Mouse (Mus musculus): Measurements from ENCODE around the gene Chek1.

The Chek1 gene

DNA sequence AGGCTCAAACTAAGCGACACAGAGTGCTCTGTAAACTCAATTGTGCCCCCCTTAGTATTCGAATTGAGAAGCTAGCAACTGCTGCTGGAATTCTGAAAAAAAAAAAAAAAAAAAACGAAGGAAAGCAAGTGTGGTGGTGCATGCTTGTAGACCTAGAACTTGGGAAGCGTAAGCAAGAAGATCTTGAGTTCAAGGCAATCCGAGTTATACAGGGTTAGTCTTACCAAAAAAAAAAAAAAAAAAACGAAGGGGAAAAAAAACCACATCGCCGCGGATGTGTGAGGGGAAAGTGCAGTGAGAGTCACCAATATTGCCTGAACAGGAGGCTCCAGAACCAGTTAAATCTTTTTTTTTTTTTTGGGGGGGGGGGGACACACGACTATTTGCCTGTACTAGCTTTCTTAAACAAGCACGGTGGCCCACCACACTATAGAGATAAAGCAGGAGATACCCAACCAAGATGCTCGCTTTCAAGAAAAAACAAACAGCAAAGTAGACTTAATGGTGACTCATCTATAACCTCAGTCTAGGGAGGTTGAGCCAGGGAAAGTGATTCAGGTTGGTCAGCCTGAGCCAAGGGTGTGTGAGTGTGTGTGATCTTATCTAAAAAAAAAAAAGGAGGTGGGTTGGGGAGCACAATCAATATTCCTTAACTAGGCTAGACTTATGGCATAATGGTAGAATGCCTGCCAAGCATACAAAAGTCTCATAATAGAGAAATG, at the start of gene Chek1:
Gene Chek1, minus strand, starts transcription at position 32 of the 722 bp plus-strand sequence.
- no peak for DNase-seq (ENCODE audit: low spot score)

DNA sequence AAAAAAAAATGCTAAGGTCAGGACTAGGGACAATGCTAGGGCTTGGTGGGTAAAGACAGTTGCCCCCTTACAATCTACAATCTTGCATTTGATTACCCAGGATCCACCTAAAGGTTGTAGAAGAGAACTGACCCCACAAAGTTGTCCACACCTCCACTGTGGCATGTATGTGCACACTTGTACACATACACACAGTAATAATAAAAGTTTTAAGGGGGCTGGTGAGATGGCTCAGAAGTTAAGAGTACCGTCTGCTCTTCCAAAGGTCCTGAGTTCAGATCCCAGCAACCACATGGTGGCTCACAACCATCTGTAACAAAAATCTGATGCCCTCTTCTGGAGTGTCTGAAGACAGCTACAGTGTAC, 42.2 kb upstream of the Chek1 start:
- no peak for DNase-seq (ENCODE audit: low spot score)

DNA sequence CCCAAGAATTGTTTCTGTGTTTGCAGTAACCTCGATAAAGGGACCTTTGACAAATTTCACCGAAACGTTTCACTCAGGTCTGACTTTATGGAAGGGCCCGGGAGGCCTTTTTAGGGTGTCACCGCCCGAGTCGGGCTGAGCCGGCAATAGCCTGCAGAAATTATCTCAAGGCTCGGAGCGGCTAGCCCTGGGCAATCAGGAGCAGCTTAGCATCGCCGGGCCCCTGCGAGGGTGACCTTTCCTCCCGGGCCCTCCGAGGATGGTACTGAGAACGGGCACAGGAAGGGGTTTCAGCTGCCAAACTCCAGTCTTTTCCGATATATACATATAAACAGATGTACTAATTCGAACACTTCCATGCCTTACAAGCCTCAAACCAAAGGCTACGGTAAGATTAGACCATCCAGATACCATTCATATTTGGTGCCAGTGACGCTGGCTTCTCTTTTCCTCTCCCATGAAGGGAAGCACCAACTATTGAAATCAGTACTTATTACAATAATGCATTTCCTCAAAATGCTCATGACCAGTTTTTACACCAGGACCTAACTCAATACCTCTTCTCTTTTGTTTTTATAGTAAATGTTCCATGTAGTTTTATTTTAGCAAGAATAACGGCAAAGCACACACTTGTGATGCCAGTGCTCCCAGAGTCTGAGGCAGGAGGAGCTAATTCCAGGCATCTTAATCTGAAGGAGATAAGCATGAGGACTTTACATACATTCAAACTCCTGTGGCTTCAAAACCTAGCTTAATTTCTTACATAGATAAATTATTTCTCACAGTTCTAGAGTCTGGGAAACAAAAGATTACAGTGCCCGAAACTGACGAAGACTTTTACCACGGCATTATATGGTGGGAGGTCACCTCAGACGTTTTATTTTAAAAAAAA, 41.5 kb upstream of the Chek1 start:
- DNase-seq (ENCODE audit: low spot score), result peak; percentile 19

DNA sequence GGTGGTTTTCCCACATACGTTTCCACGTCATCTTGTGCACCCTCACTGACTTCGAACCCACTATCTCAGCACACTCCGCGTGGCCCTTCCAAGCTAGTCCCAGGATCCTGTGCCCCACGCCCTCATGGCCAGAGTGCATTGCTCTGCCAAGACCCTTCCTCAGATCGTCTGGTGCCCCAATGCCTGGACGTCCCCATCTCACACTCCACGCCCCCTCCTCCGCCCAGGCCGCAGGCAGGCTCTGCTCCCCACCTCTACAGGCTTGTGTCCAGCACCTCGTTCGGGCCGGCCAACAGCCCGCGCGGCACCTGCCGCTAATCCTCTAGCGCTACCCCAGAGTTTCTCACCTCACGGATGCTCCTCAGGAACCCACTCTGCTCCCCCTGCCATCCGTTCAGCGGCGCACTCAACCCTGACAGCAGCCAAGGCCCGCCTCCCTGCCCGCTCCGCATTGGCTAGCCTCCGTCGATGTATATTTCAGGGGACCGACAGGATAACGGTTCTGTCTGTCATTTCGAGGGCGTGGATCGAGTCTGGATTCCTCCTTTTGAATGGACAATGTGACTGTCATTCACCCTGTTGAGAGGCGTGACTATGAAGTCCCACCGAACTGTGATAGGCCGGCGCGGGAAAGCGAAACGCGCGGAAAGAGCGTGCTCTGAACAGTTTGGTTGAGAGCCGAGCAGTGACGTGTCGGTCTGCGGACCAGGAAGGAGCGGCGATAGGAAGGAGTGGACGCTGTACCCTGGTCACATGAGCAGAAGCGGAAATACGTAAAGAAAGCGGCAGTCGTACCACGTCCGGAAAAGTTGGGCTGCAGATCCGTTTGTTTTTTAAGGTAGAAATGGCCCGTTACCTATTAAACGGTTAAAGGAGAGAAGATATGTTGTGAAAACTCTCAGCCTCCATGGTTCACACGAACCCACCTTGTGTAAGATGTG, 40.6 kb upstream of the Chek1 start, which contains the start of gene Stt3a:
Gene Stt3a, minus strand, starts transcription at position 477 of the 941 bp plus-strand sequence.
- DNase-seq (ENCODE audit: low spot score), result peak; percentile 98

DNA sequence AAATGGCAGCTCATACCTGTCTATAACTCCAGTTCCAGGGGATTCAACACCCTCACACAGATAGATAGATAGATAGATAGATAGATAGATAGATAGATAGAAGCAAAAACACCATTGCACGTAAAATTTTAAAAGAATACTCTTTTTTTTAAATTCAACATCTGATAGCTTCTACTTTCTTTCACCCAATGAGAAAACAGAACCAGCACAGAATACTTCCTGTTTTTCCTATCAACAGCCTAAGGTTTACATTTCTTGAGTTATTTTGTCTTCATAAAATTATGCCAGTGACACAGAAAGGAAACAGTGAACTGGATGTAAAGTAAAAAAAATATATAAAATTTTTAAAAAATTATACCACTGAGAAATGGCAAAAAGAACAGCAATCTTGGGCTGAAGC, 37.5 kb upstream of the Chek1 start:
- no peak for DNase-seq (ENCODE audit: low spot score)

DNA sequence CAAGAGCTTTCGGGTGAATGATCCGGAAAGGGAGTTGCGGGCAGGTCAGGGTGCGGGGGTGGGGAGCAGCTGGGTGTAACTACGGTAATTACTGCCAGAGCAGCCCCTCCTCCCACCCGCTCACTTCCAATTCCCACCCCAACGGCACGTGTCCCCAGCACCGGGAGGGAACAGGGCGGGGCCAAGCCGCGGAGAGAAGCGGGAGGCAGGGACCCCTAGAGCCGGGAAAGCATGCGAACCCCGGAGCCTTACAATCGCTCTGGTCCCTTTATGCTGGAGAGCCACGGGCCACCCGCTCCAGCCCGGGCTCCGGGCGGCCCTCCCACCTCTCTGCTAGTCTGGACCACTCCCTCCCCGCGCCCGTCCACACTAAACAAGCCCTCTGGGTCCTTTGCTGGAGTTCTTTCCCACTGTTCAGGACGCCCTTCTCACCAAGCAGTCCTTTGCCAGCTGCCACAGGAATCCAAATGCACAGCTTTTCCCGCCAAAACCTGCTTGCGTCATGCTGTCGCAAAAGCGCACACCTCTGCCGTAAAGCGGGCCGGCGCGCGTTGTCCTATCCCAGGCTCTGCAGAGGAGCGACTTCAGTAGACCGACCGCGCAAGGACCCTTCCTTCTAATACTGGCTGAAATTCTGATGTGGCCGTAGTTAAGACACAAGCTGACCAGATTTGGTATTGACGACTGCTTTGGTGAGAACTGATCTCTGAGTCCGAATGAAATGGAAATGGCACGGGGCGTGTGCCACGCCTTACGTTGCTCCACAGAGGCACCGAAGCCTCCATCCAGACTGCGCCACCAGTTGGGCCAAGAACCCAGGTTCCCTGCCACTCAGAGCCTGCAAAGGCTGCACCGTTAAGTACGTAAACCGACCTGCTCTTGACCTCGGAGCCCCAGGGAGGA, 483 bp downstream of the Chek1 start:
- DNase-seq (ENCODE audit: low spot score), result peak; percentile 88

DNA sequence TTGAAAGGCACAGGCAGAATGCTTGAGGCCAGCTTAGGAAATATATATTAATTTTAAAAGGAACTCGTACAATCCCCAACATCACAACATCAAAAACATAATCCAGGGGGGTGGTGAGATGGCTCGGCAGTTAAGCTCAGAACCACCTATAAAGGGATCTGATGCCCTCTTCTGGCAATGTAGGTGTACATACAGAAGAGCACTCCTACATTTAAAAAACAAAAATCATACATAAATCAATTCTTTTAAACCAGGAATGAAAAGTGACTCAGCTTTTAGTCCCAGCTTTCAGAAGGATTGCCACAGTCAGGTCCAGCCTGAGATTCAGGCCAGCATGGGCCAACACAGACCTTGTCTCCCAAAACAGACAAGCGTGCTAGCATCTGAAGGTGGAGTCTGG, 10.2 kb downstream of the Chek1 start:
- no peak for DNase-seq (ENCODE audit: low spot score)

DNA sequence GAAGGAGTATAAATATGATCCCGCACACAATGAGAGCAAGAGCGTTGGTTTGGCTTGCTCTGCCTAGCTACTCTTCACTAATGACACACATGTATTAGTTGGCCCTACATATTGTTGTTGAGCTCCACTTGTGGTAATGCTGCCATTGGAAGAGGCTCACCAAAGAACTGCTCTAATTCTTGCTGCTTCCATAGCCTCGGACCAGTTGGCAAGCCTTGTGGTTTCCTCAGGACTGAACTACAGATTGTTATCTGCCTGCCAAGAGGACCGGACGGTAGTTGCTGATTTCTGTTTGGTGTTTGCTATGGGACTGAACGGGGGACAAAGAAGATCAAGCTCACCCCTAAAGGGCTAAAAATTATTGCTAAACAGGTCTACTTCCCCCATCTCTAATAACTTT, 19.6 kb downstream of the Chek1 start:
- no peak for DNase-seq (ENCODE audit: low spot score)

DNA sequence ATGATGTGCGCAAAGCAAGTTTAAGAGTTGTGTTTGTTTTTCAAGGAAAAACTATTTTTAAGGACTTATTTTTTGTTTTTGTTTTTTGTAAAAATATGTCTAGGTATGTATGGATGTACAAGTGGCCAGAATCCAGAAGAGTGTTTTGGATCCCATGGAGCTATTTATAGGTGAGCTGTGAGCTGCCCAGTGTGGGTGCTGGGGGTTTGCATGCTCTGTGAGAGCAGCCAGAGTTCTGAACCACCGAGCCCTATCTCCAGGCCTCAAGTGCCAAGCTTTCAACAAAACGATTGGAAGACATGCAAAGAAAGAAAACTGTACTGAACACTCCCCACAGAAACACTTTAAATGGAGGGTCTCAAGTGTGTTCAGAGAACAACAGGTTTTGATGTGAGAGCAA, 20.9 kb downstream of the Chek1 start:
- DNase-seq (ENCODE audit: low spot score), result no peak

DNA sequence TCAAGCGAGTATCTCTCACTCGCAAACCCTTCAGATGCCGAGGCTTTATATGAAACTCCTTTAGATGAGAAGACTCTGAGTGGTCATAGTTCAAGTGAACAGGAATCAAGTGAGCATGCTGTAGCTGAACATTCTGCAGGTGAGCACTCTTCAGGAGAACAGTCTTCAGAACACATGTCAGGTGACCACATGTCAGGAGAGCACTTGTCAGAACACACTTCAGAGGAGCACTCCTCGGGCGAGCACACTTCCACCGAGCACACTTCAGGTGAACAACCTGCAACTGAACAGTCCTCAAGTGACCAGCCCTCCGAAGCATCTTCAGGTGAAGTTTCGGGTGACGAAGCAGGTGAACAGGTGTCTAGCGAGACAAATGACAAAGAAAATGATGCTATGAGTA, 32.6 kb downstream of the Chek1 start:
- DNase-seq (ENCODE audit: low spot score), result no peak

DNA sequence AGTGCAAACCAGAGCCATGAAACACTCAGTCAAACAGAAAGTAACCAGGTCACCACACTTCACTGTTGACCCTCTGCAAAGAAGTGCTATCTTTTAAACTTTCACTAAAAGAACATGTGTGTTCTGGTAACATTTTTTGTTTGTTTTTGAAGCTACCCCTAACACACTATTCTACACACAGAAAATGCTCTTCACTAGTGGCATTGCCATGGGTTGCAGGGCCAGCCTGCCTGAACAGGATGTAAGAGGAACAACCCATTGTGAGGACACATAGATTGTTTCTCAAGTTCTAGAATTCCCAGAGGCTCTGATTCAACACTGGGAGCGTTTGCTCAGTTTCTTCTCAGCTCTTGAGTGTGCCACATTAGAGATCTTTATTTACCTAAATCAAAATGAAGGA, 33.9 kb downstream of the Chek1 start, which contains the start of gene Acrv1:
Gene Acrv1, plus strand, starts transcription at position 301 of the 400 bp plus-strand sequence.
- no peak for DNase-seq (ENCODE audit: low spot score)

DNA sequence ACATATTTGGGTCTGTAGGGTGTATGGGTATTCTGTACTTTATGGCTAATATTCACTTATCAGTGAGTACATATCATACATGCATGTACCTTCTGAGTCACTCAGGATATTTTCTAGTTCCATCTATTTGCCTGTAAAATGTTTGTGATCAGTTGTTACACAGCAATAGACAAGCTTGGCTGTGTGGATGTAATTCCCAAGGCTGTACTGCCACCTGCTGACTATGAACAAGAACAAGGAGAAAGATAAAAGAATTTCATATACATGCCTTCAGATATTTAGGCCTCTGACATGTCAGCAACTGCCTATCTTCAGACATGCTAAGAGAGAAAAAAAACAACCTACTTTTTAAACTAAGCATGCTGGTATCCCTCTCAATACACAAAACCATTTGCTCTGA, 39.5 kb downstream of the Chek1 start:
- no peak for DNase-seq (ENCODE audit: low spot score)

DNA sequence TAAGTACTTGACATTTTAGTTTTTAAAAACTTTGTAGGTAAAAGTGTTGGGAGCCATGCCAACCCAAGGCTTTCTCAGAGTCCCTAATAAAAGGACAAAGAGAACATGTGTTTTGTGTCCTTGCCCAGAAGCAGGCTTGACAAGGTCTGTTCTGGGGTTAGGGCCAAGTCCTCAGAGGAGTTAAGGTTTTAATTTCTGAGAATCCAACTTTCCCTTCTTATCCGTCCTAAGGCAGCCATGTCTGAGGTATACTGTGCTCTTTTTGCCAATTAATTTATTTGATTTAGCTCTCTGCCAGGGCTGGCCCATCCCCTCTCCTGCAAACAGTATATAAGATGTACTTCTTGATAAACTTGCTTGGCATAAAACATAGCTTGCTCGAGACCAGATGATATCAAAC, 45.4 kb downstream of the Chek1 start:
- no peak for DNase-seq (ENCODE audit: low spot score)

Measured in left cerebral cortex, adult 11 months (tissue).